Mouse (Mus musculus): ENCODE measurements around the gene Gramd4. TPM values are rescaled to one million over a fixed set of nuclear protein-coding genes. Genes with fewer than 3 reads are reported as not detected.
A peak's percentile ranks its signal among the peaks of the same experiment; 100 is the strongest.

Gramd4 gene
- total RNA-seq, 1 experiment, result 24.5 TPM

DNA sequence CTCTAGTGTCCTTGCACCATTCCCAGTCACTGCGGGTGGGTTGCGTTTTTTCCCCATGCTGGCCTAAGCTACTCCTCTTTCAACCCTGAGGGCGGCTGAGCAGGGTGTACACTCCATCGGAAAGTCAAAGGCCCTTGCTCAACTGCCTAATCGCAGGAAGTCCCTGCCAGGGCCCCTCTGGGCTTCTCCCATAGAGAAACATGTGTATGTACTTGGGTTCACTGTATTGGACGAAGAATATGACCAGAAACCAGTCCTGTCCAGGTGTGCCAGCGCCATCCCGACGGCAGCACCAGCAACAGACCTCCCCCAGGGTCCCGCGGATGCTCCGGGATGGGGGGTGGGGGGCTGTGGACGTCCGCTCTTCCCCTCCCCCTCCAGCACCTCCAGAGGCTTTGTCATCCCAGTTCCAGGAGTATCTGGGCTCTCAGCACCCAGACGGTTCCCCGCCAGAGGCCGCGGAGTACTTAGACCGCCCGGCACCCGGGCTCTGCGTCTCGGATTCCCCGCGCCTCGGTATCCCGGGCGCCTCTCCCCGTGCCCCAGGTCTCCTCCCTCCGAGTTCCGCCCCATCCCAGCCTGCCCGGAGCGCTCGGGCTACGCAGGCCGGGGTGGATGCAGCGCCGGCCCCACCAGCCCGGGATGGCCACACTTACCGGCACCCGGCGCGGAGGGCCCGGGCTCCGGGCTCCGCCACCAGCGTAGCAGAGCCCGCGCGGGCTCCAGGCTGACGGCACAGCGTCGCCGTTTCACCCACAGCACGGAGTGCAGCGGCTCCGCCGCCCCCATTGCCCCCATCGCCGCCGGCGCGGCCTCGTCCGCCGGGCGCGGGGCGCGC, 127.6 kb downstream of the Gramd4 start:
- in situ Hi-C loops (cut with MboI; ENCODE audit: low sequenced_read_pairs in 2 of 2, unreplicated experiment in 2 of 2), result no loop called here
- no peak overlapping the region; the same call in 1 of the 2 replicates for H3K27ac ChIP-seq (ENCODE audit: insufficient read depth, low read depth, low read length, poor library complexity, severe bottlenecking)
- no peak for DNase-seq (ENCODE audit: low read depth, low spot score)
- H3K4me3 ChIP-seq (ENCODE audit: insufficient read depth in 1 of 2, low read depth in 1 of 2, low read length in 2 of 2, poor library complexity in 1 of 2, severe bottlenecking in 1 of 2), result peak overlapping the region; percentile 78 to 92
- H3K36me3 ChIP-seq (ENCODE audit: control insufficient read depth, insufficient read depth, low read length, poor library complexity, severe bottlenecking), result no peaks in the 10 kb centered on the region
- TF ChIP-seq ZNF384 (IDR thresholded peaks at IDR 0.05; ENCODE audit: low read depth, low read length), result no peak
- TF ChIP-seq ZC3H11A (IDR thresholded peaks at IDR 0.05; ENCODE audit: borderline replicate concordance, low read depth, low read length), result no peak
- no peak for TF ChIP-seq MAFK (IDR thresholded peaks at IDR 0.05; ENCODE audit: insufficient read depth, low read depth, low read length)
- no peak for TF ChIP-seq CHD2 (IDR thresholded peaks at IDR 0.05; ENCODE audit: low read depth, low read length)
- H3K9ac ChIP-seq (ENCODE audit: insufficient read depth, low read depth, low read length, poor library complexity, severe bottlenecking), result peak overlapping the region; percentile 75
- no peaks in the 10 kb centered on the region for H3K9me3 ChIP-seq (ENCODE audit: control insufficient read depth, insufficient read depth, low read depth, low read length)
- H3K4me1 ChIP-seq (ENCODE audit: control insufficient read depth in 2 of 2, insufficient read depth in 2 of 2, low read length in 2 of 2, poor library complexity in 1 of 2), result peaks cover 0 to 18% of the 10 kb centered on the region in 2 experiments; a peak in 2 of 4 replicates

DNA sequence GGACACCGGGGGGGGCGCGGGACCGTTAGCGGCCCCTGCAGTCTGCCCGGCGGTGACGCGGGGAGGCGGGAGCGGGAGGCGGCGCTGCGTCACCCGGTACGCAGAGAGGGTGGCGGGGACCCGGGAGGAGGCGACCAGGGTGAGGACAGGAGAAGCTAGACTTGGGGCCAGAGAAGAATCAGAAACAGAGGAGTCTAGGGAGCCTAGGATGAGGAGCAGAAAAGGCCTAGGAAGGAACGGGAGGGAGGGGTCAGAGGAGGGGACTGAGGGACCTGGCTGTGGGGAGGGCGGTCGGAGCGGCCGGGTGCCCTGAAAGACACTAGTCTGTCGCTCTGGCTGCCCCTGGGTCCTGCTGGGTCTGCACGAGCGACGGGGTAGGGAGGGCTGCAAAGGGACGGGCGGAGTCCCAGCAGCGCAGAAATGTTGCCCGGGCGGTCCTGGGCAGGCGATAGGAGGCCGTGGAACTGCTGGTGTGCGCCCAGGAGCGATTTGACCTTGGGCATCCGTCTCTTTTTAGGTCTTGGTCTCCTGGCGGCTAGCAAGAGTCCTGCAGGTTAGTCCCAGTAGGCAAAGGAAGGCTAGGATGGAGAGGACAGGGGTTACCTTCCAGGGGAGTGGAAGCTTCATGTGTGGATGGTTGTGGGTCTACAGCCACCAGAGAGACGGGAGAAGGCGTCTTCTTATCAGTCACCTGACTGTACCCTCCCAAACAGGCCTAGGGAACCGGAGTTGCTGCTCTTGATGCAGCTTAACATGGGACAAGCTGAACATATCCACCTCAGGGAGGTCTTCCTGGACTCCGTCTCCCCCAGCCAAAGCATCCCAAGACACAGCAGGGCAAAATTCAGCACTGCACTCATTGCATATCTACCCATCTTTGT, 128.4 kb downstream of the Gramd4 start, which contains the start of gene Cerk:
Gene Cerk (minus strand): TSS at position 453 of the 881 bp plus-strand sequence.
- Histone ChIP-seq H3K4me3 (ENCODE audit: insufficient read depth in 1 of 2, low read depth in 1 of 2, low read length in 2 of 2, poor library complexity in 1 of 2, severe bottlenecking in 1 of 2) (peak within 1 kb of the TSS; percentile 78 to 92), H3K36me3 (ENCODE audit: control insufficient read depth, insufficient read depth, low read length, poor library complexity, severe bottlenecking) (no peaks in the 10 kb centered on the region), H3K27ac (ENCODE audit: insufficient read depth, low read depth, low read length, poor library complexity, severe bottlenecking) (no peak within 1 kb of the TSS; the same call in 1 of the 2 replicates), H3K9ac (ENCODE audit: insufficient read depth, low read depth, low read length, poor library complexity, severe bottlenecking) (peak within 1 kb of the TSS; percentile 75), H3K9me3 (ENCODE audit: control insufficient read depth, insufficient read depth, low read depth, low read length) (no peaks in the 10 kb centered on the region), H3K4me1 (ENCODE audit: control insufficient read depth in 2 of 2, insufficient read depth in 2 of 2, low read length in 2 of 2, poor library complexity in 1 of 2) (peaks cover 0 to 18% of the 10 kb centered on the region in 2 experiments; a peak in 2 of 4 replicates)
- in situ Hi-C loops (cut with MboI; ENCODE audit: low sequenced_read_pairs in 2 of 2, unreplicated experiment in 2 of 2), result no loop called here
- DNase-seq (ENCODE audit: low read depth, low spot score), result no peak
- TF ChIP-seq MAFK (IDR thresholded peaks at IDR 0.05; ENCODE audit: insufficient read depth, low read depth, low read length) (no peak), CHD2 (IDR thresholded peaks at IDR 0.05; ENCODE audit: low read depth, low read length) (no peak), ZC3H11A (IDR thresholded peaks at IDR 0.05; ENCODE audit: borderline replicate concordance, low read depth, low read length) (no peak), HCFC1 (IDR thresholded peaks at IDR 0.05; ENCODE audit: borderline replicate concordance, insufficient read depth, low read length) (no peak), ZNF384 (IDR thresholded peaks at IDR 0.05; ENCODE audit: low read depth, low read length) (no peak)

DNA sequence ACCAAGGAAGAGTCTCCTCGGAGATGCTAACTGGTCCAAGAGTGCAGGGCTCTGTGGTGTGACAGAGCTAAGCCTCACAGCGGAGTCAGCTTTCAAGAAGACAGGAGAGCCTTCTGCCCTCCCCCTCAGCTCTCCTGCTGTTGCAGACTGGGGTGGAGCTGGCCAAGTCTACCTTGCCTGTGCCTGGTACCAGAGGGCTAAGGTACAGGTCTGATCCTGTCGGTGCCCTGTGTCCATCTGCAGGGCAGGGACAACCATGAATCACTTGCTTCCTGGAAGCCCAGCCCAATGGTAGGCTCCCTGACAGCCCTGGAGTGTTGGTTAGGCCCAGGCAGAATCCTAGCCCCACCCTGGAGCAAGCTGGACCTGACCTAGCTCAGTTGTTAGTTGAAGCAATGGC, 129.2 kb downstream of the Gramd4 start:
- Histone ChIP-seq H3K9me3 (ENCODE audit: control insufficient read depth, insufficient read depth, low read depth, low read length) (no peaks in the 10 kb centered on the region), H3K4me3 (ENCODE audit: insufficient read depth in 1 of 2, low read depth in 1 of 2, low read length in 2 of 2, poor library complexity in 1 of 2, severe bottlenecking in 1 of 2) (no peak overlapping the region), H3K36me3 (ENCODE audit: control insufficient read depth, insufficient read depth, low read length, poor library complexity, severe bottlenecking) (no peaks in the 10 kb centered on the region), H3K27ac (ENCODE audit: insufficient read depth, low read depth, low read length, poor library complexity, severe bottlenecking) (no peak overlapping the region), H3K9ac (ENCODE audit: insufficient read depth, low read depth, low read length, poor library complexity, severe bottlenecking) (no peak overlapping the region), H3K4me1 (ENCODE audit: control insufficient read depth in 2 of 2, insufficient read depth in 2 of 2, low read length in 2 of 2, poor library complexity in 1 of 2) (peaks cover 0 to 18% of the 10 kb centered on the region in 2 experiments; a peak in 2 of 4 replicates)
- in situ Hi-C loops (cut with MboI; ENCODE audit: low sequenced_read_pairs in 2 of 2, unreplicated experiment in 2 of 2), result no loop called here
- DNase-seq (ENCODE audit: low read depth, low spot score), result no peak
- TF ChIP-seq ZC3H11A (IDR thresholded peaks at IDR 0.05; ENCODE audit: borderline replicate concordance, low read depth, low read length), result no peak
- TF ChIP-seq MAFK (IDR thresholded peaks at IDR 0.05; ENCODE audit: insufficient read depth, low read depth, low read length), result no peak
- no peak for TF ChIP-seq HCFC1 (IDR thresholded peaks at IDR 0.05; ENCODE audit: borderline replicate concordance, insufficient read depth, low read length)

Other genes with a start within 250 kb of the Gramd4 start
- gene Cdpf1, start 246.0 kb upstream of the Gramd4 start, total RNA-seq (2012; rRNA removed), result 12.9 and 22.6 TPM in 2 replicates
- gene Pkdrej, start 236.0 kb upstream of the Gramd4 start, total RNA-seq (2012; rRNA removed), result 0.09 and 0.11 TPM in 2 replicates
- 3.0 and 3.3 TPM in 2 replicates for gene Ttc38, start 225.4 kb upstream of the Gramd4 start, total RNA-seq (2012; rRNA removed)
- 114 and 140 TPM in 2 replicates for gene Gtse1, start 197.9 kb upstream of the Gramd4 start, total RNA-seq (2012; rRNA removed)
- 30.4 and 32.2 TPM in 2 replicates for gene Trmu, start 178.4 kb upstream of the Gramd4 start, total RNA-seq (2012; rRNA removed)
- gene Celsr1, start 23.9 kb upstream of the Gramd4 start, total RNA-seq (2012; rRNA removed), result 12.6 and 40.3 TPM in 2 replicates
- gene Cerk, start 128.4 kb downstream of the Gramd4 start, total RNA-seq (2012; rRNA removed), result 2.4 and 3.4 TPM in 2 replicates
- 19.2 and 21.3 TPM in 2 replicates for gene Tbc1d22a, start 156.8 kb downstream of the Gramd4 start, total RNA-seq (2012; rRNA removed)

Data from ES-E14 (cell line).